ENCODE assay signal across 26 mouse cellular contexts in genomic region chr15:79845986-79846385, GRCm38 (mm10). TPM values are rescaled to one million over a fixed set of nuclear protein-coding genes. Genes with fewer than 3 reads are reported as not detected.
A peak's percentile ranks its signal among the peaks of the same experiment; 100 is the strongest.
DNase-seq lines count a peak whose midpoint lies in the region; TF ChIP-seq lines count a peak whose summit lies in the region.
"Had no signal": no experiment of that assay in that cellular context is flagged by ENCODE, and none has a peak within 500 bp of the region (broad histone marks: within the 10 kb centered on the region; RNA-seq: fewer than 3 reads in every experiment).

No protein-coding gene starts in this region.

- H3K4me1 ChIP-seq in E14TG2a.4 (replicated peaks; ENCODE audit: low read depth, low read length) (peaks cover 67% of the 10 kb centered on the region), ES-E14 (ENCODE audit: control insufficient read depth in 2 of 2, insufficient read depth in 2 of 2, low read length in 2 of 2, poor library complexity in 1 of 2) (peaks cover 4 to 9% of the 10 kb centered on the region in 2 experiments; a peak in 3 of 4 replicates)

- H3K4me3 ChIP-seq in gastrocnemius, adult 2 months = no peak overlapping the region
- peak overlapping the region; percentile 71 for H3K4me3 ChIP-seq in E14TG2a.4 (replicated peaks; ENCODE audit: low read length)
- peak overlapping the region; percentile 10 to 46; a peak in 3 of 4 replicates for H3K4me3 ChIP-seq in ES-E14 (ENCODE audit: insufficient read depth in 1 of 2, low read depth in 1 of 2, low read length in 2 of 2, poor library complexity in 1 of 2, severe bottlenecking in 1 of 2)
- H3K4me3 ChIP-seq: forebrain, embryonic 10.5 days; forebrain, embryonic 13.5 days; heart, embryonic 12.5 days; heart, embryonic 15.5 days; hindbrain, embryonic 10.5 days; hindbrain, embryonic 13.5 days; intestine, embryonic 15.5 days had no signal

- H3K36me3 ChIP-seq in E14TG2a.4 (ENCODE audit: insufficient read depth, low read length) = peaks cover 39% of the 10 kb centered on the region
- peaks cover 16% of the 10 kb centered on the region for H3K36me3 ChIP-seq in ES-E14 (ENCODE audit: control insufficient read depth, insufficient read depth, low read length, poor library complexity, severe bottlenecking)
- H3K36me3 ChIP-seq: forebrain, embryonic 10.5 days; G1E; heart, embryonic 12.5 days; heart, embryonic 15.5 days; hindbrain, embryonic 10.5 days; hindbrain, embryonic 13.5 days; intestine, embryonic 15.5 days had no signal

- H3K27me3 ChIP-seq in E14TG2a.4 (ENCODE audit: insufficient read depth, low read length) = no peaks in the 10 kb centered on the region
- H3K27me3 ChIP-seq: intestine, embryonic 15.5 days had no signal

- 0 out of 2 replicates have a peak overlapping the region, but pooled peaks have one; percentile 20 for H3K27ac ChIP-seq in gastrocnemius, adult 2 months
- H3K27ac ChIP-seq in ES-E14 (ENCODE audit: insufficient read depth, low read depth, low read length, poor library complexity, severe bottlenecking) = peak overlapping the region; percentile 65
- H3K27ac ChIP-seq: forebrain, embryonic 10.5 days; forebrain, embryonic 13.5 days; heart, embryonic 15.5 days; hindbrain, embryonic 10.5 days; hindbrain, embryonic 13.5 days; intestine, embryonic 15.5 days had no signal

- H3K9ac ChIP-seq in ES-E14 (ENCODE audit: insufficient read depth, low read depth, low read length, poor library complexity, severe bottlenecking) = peak overlapping the region; percentile 61
- H3K9ac ChIP-seq: forebrain, embryonic 13.5 days; heart, embryonic 12.5 days; heart, embryonic 15.5 days; hindbrain, embryonic 13.5 days; intestine, embryonic 15.5 days had no signal

- intact Hi-C loops in gastrocnemius, adult 2 months (cut with DNase I) = no loop called here

- no peak for TF ChIP-seq CTCF in gastrocnemius, adult 2 months (IDR thresholded peaks at IDR 0.05)
- no peak for TF ChIP-seq CTCF in E14TG2a.4 (conservative IDR thresholded peaks at IDR 0.05; ENCODE audit: low read length)

- in situ Hi-C loops in ES-E14 (cut with MboI; ENCODE audit: low sequenced_read_pairs in 2 of 2, unreplicated experiment in 2 of 2) = no loop called here

- peaks cover 7% of the 10 kb centered on the region; the same call in 1 of the 2 replicates for H3K9me3 ChIP-seq in E14TG2a.4 (ENCODE audit: low read length)
- H3K9me3 ChIP-seq in ES-E14 (ENCODE audit: control insufficient read depth, insufficient read depth, low read depth, low read length) = no peaks in the 10 kb centered on the region
- H3K9me3 ChIP-seq: forebrain, embryonic 13.5 days; G1E; heart, embryonic 15.5 days; hindbrain, embryonic 10.5 days; hindbrain, embryonic 13.5 days; intestine, embryonic 15.5 days had no signal

- DNase-seq in gastrocnemius, adult 2 months = no peak
- DNase-seq in gastrocnemius, postnatal 25 days = no peak
- DNase-seq in ES-E14 (ENCODE audit: low read depth, low spot score) = no peak
- peak; percentile 75 for DNase-seq in retina, embryonic 14.5 days (ENCODE audit: low spot score)
- no peak for DNase-seq in lung, postnatal 36 days
- DNase-seq in adrenal gland, adult 8-10 months = no peak
- DNase-seq: adrenal gland, postnatal 10 days; adrenal gland, postnatal 36 days; B cell, adult 2 months; cerebellum, adult 2 months; cerebellum, adult 9-11 months; cerebellum, postnatal 36 days; embryo, embryonic 11 days; gastrocnemius, postnatal 14 days; heart, adult 18-20 months; heart, postnatal 10 days; heart, postnatal 36 days had no signal

TF ChIP-seq in ES-E14, 5 proteins besides CTCF, POLR2A, EP300 and RAD21:
- no peak for TF ChIP-seq MAFK (IDR thresholded peaks at IDR 0.05; ENCODE audit: insufficient read depth, low read depth, low read length)
- TF ChIP-seq ZNF384 (IDR thresholded peaks at IDR 0.05; ENCODE audit: low read depth, low read length) = no peak
- no peak for TF ChIP-seq ZC3H11A (IDR thresholded peaks at IDR 0.05; ENCODE audit: borderline replicate concordance, low read depth, low read length)
- no peak for TF ChIP-seq HCFC1 (IDR thresholded peaks at IDR 0.05; ENCODE audit: borderline replicate concordance, insufficient read depth, low read length)
- TF ChIP-seq CHD2 (IDR thresholded peaks at IDR 0.05; ENCODE audit: low read depth, low read length) = no peak
TF ChIP-seq in ES-E14: peak in this region for 0.

RNA-seq across cellular contexts. Expression of gene Cbx6, which starts 11.5 kb away (rescaled TPM):
- total RNA-seq in gastrocnemius, adult 2 months (2021) = 10 to 100 TPM in 1 of 2 experiments, 1 to 10 TPM in 1; 8.4 to 12.6 TPM
- total RNA-seq in gastrocnemius, postnatal 25 days (2021) = 10 to 100 TPM; 12.5 to 14.6 TPM
- total RNA-seq in ES-E14 (2012; rRNA removed) = 28.2 and 30.1 TPM in 2 replicates
- 10 to 100 TPM; 55.0 to 88.9 (median 65.5) TPM for total RNA-seq in adrenal gland, adult 8-10 months (2022)

RNA-seq across cellular contexts. Expression of gene Npcd, which starts 11.9 kb away (rescaled TPM):
- under 1 TPM; 0.22 to 0.38 TPM for total RNA-seq in gastrocnemius, adult 2 months (2021)
- under 1 TPM in 1 of 2 experiments, not detected in 1; 0.61 TPM for total RNA-seq in gastrocnemius, postnatal 25 days (2021)
- 3.4 and 9.3 TPM in 2 replicates for total RNA-seq in ES-E14 (2012; rRNA removed)
- total RNA-seq in adrenal gland, adult 8-10 months (2022) = 1 to 10 TPM in 3 of 4 experiments, not detected in 1; 1.1 to 2.4 (median 1.6) TPM
- total RNA-seq: G1E had no signal

RNA-seq across cellular contexts. Expression of gene Nptxr, which starts 41.4 kb away (rescaled TPM):
- 1 to 10 TPM in 1 of 2 experiments, under 1 TPM in 1; 0.46 to 1.0 TPM for total RNA-seq in gastrocnemius, adult 2 months (2021)
- 1 to 10 TPM in 1 of 2 experiments, under 1 TPM in 1; 0.72 to 1.0 TPM for total RNA-seq in gastrocnemius, postnatal 25 days (2021)
- total RNA-seq in ES-E14 (2012; rRNA removed) = 7.9 and 10.3 TPM in 2 replicates
- total RNA-seq in adrenal gland, adult 8-10 months (2022) = 10 to 100 TPM in 2 of 4 experiments, 1 to 10 TPM in 2; 6.4 to 11.9 (median 9.4) TPM

RNA-seq across cellular contexts. Expression of gene Apobec3, which starts 45.5 kb away (rescaled TPM):
- total RNA-seq in gastrocnemius, adult 2 months (2021) = 1 to 10 TPM; 2.4 to 2.6 TPM
- 1 to 10 TPM; 2.3 to 4.0 TPM for total RNA-seq in gastrocnemius, postnatal 25 days (2021)
- total RNA-seq in ES-E14 (2012; rRNA removed) = 39.9 and 42.4 TPM in 2 replicates
- total RNA-seq in adrenal gland, adult 8-10 months (2022) = 10 to 100 TPM; 16.1 to 29.3 (median 22.9) TPM
